Mouse (Mus musculus): ENCODE measurements around the gene Wdr41.

DNA sequence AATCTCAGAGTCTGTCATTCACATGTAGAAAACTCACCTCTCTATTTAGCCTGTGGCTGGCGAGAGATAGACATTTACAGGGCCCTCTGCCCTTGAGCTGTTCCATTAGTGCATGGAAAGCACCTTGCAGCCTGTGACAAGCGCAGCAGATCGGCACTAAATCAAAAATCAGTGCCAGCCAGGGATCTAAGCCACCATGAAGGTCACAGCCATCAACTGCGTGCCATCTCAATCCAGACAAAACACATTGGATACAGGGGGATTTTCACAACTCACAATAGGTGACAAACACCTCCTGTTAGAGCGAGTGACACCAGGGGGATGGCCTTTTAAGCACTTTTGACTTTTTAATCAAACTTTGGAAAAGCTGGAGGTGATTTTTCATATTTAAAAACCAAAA, 36.0 kb upstream of the Wdr41 start:
- TF ChIP-seq CTCF (IDR thresholded peaks at IDR 0.05) (no peak), EP300 (IDR thresholded peaks at IDR 0.05) (no peak)
